ENCODE assay signal across 9 mouse cellular contexts in genomic region chr14:46941896-46942812, GRCm38 (mm10). TPM values are rescaled to one million over a fixed set of nuclear protein-coding genes. Genes with fewer than 3 reads are reported as not detected.
DNase-seq lines count a peak whose midpoint lies in the region; ATAC-seq lines count a peak whose summit lies in the region.
"Had no signal": no experiment of that assay in that cellular context is flagged by ENCODE, and none has a peak within 500 bp of the region (broad histone marks: within the 10 kb centered on the region; RNA-seq: fewer than 3 reads in every experiment).

No protein-coding gene starts in this region.

- peaks cover 15% of the 10 kb centered on the region for H3K4me1 ChIP-seq in forebrain, embryonic 14.5 days (ENCODE audit: control insufficient read depth, insufficient read depth, low read length)
- H3K4me1 ChIP-seq in heart, embryonic 15.5 days (replicated peaks) = peaks cover 55% of the 10 kb centered on the region
- H3K4me1 ChIP-seq in lung, embryonic 15.5 days = peaks cover 15% of the 10 kb centered on the region

- WGBS in forebrain, embryonic 14.5 days = 71% methylated on average over 23 of the region's 23 CpGs
- WGBS in heart, embryonic 15.5 days = 33% methylated on average over 23 of the region's 23 CpGs
- WGBS in lung, embryonic 15.5 days = 40% methylated on average over 23 of the region's 23 CpGs

- peak; percentile 45; the same call in 1 of the 2 replicates for ATAC-seq in forebrain, embryonic 14.5 days
- peak; percentile 83 for ATAC-seq in heart, embryonic 15.5 days (replicated peaks; ENCODE audit: insufficient number of reproducible peaks, insufficient read depth, low FRiP score, low read depth)
- ATAC-seq in lung, embryonic 15.5 days (ENCODE audit: borderline replicate concordance, extremely low read depth, low FRiP score, low TSS enrichment) = peak; percentile 68; the same call in 1 of the 2 replicates

- no peak overlapping the region for H3K9ac ChIP-seq in forebrain, embryonic 14.5 days (ENCODE audit: low read length)
- H3K9ac ChIP-seq in heart, embryonic 15.5 days = 0 out of 2 replicates have a peak overlapping the region, but pooled peaks have one; percentile 15
- no peak overlapping the region for H3K9ac ChIP-seq in lung, embryonic 15.5 days
- H3K9ac ChIP-seq: liver, embryonic 14.5 days had no signal

- H3K36me3 ChIP-seq in forebrain, embryonic 14.5 days (ENCODE audit: control insufficient read depth, insufficient read depth, low read length) = no peaks in the 10 kb centered on the region
- H3K36me3 ChIP-seq in heart, embryonic 15.5 days = no peaks in the 10 kb centered on the region
- H3K36me3 ChIP-seq in lung, embryonic 15.5 days = no peaks in the 10 kb centered on the region

- no peak overlapping the region for H3K4me2 ChIP-seq in forebrain, embryonic 14.5 days (ENCODE audit: low read length)
- peak overlapping the region; percentile 41 for H3K4me2 ChIP-seq in heart, embryonic 15.5 days
- peak overlapping the region; percentile 34 for H3K4me2 ChIP-seq in lung, embryonic 15.5 days

- H3K27me3 ChIP-seq in forebrain, embryonic 14.5 days (replicated peaks; ENCODE audit: control insufficient read depth, insufficient read depth, low read length) = no peaks in the 10 kb centered on the region
- H3K27me3 ChIP-seq in heart, embryonic 15.5 days = no peaks in the 10 kb centered on the region
- H3K27me3 ChIP-seq in lung, embryonic 15.5 days = no peaks in the 10 kb centered on the region

- DNase-seq in kidney, adult 18-20 months = peak; percentile 24
- DNase-seq in kidney, adult 11 months = no peak
- peak; percentile 66 for DNase-seq in forebrain, embryonic 14.5 days (ENCODE audit: low spot score)
- peak; percentile 30 to 54 for DNase-seq in kidney, postnatal 36 days
- peak; percentile 67 to 79 for DNase-seq in right cerebral cortex, adult 2 months (ENCODE audit: low spot score in 2 of 2)
- no peak for DNase-seq in adipocyte (ENCODE audit: low spot score)

- H3K9me3 ChIP-seq in forebrain, embryonic 14.5 days (replicated peaks; ENCODE audit: control insufficient read depth, low read length) = no peaks in the 10 kb centered on the region
- H3K9me3 ChIP-seq in heart, embryonic 15.5 days (replicated peaks) = no peaks in the 10 kb centered on the region
- H3K9me3 ChIP-seq in lung, embryonic 15.5 days = no peaks in the 10 kb centered on the region

- no peak overlapping the region for H3K4me3 ChIP-seq in forebrain, embryonic 14.5 days (ENCODE audit: low read depth, low read length)
- H3K4me3 ChIP-seq in heart, embryonic 15.5 days = peak overlapping the region; percentile 11; the same call in 1 of the 2 replicates
- no peak overlapping the region for H3K4me3 ChIP-seq in lung, embryonic 15.5 days

- no peak overlapping the region; the same call in 1 of the 2 replicates for H3K27ac ChIP-seq in forebrain, embryonic 14.5 days (ENCODE audit: low read depth, low read length)
- H3K27ac ChIP-seq in heart, embryonic 15.5 days = peak overlapping the region; percentile 89
- H3K27ac ChIP-seq in lung, embryonic 15.5 days = peak overlapping the region; percentile 70; the same call in 1 of the 2 replicates
- H3K27ac ChIP-seq: liver, embryonic 14.5 days had no signal

RNA-seq across cellular contexts. Expression of gene Samd4, which starts 59.5 kb away (rescaled TPM):
- polyA plus RNA-seq in forebrain, embryonic 14.5 days (2014; fragmentation: Nextera tagmentation; extraction: Ambion mirVana) = 3.6 and 4.4 TPM in 2 replicates
- 15.3 and 17.6 TPM in 2 replicates for polyA plus RNA-seq in heart, embryonic 15.5 days (2015; fragmentation: Nextera tagmentation; extraction: Ambion mirVana)
- polyA plus RNA-seq in lung, embryonic 15.5 days (2015; fragmentation: Nextera tagmentation; extraction: Ambion mirVana) = 6.4 and 6.5 TPM in 2 replicates

Comparison
In these comparisons a context has a peak if more than half of its experiments do, and no peak if none do; other contexts are left out.
1. DNase-seq: peak in kidney, adult 18-20 months (single experiment), forebrain, embryonic 14.5 days (single experiment), kidney, postnatal 36 days (2 of 2) and right cerebral cortex, adult 2 months (2 of 2); none in kidney, adult 11 months (single experiment) and adipocyte (single experiment).
2. Peak in every context shown above with its lines, with median percentiles within 50 percentile points of each other: ATAC-seq.